In the genomic region with DNA sequence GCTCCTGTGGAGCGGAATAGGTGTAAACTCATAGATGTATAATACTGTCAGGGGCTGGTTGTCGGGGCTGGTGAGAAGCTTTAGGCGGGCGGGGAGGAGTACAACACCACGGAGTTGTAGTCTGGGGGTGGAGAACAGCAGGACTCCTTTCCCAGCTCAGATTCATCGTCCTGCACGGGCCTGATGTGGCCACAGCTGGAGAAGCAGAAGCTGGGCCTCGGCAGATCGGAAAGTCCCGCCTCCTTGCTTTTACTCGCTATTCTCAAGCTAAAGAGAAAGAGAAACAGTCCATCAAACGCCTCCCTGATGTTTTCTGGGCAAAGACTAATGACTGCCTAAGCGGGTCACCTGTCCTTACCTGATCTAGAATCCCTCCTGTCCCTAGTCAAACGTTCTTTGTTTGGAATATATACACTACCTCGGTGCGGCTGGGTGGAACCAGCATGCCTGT, we compare ENCODE assay signal across 8 mouse cellular contexts.
DNase-seq lines count a peak whose midpoint lies in the region; ATAC-seq lines count a peak whose summit lies in the region.

No protein-coding gene starts in this region.

- H3K27me3 ChIP-seq in forebrain, embryonic 10.5 days (ENCODE audit: poor library complexity, severe bottlenecking), result no peaks in the 10 kb centered on the region
- no peaks in the 10 kb centered on the region for H3K27me3 ChIP-seq in forebrain, embryonic 16.5 days (replicated peaks; ENCODE audit: control insufficient read depth, insufficient read depth, low read length)

- WGBS in forebrain, embryonic 10.5 days, result 22% methylated on average over 16 of the region's 16 CpGs
- 23% methylated on average over 16 of the region's 16 CpGs for WGBS in forebrain, embryonic 16.5 days

- H3K4me1 ChIP-seq in forebrain, embryonic 10.5 days, result peaks cover 12% of the 10 kb centered on the region
- no peaks in the 10 kb centered on the region for H3K4me1 ChIP-seq in forebrain, embryonic 16.5 days (replicated peaks; ENCODE audit: control insufficient read depth, insufficient read depth, low read length)

- H3K36me3 ChIP-seq in forebrain, embryonic 10.5 days (replicated peaks), result no peaks in the 10 kb centered on the region
- no peaks in the 10 kb centered on the region for H3K36me3 ChIP-seq in forebrain, embryonic 16.5 days (ENCODE audit: control insufficient read depth, insufficient read depth)

- H3K27ac ChIP-seq in forebrain, embryonic 10.5 days, result no peak overlapping the region
- no peak overlapping the region for H3K27ac ChIP-seq in forebrain, embryonic 16.5 days (ENCODE audit: low read length)

- H3K4me3 ChIP-seq in forebrain, embryonic 10.5 days, result peak overlapping the region; percentile 37
- no peak overlapping the region for H3K4me3 ChIP-seq in forebrain, embryonic 16.5 days (replicated peaks; ENCODE audit: low read length)

- no peak overlapping the region for H3K9ac ChIP-seq in forebrain, embryonic 16.5 days (replicated peaks; ENCODE audit: low read depth, low read length)

- no peak overlapping the region for H3K4me2 ChIP-seq in forebrain, embryonic 16.5 days (ENCODE audit: low read length)

- no peak for ATAC-seq in forebrain, embryonic 16.5 days
- ATAC-seq in erythroblast, adult 5-6 weeks (replicated peaks; ENCODE audit: low FRiP score, poor library complexity, severe bottlenecking), result no peak

- DNase-seq in forebrain, embryonic 10.5 days (ENCODE audit: extremely low spot score, low spot score), result no peak
- DNase-seq in thymus, postnatal 14 days, result peak; percentile 20
- no peak for DNase-seq in thymus, postnatal 0 days (ENCODE audit: low spot score)
- peak; percentile 18 for DNase-seq in lung, postnatal 10 days
- no peak for DNase-seq in cerebellum, postnatal 4 days (ENCODE audit: low spot score in 2 of 2)
- no peak for DNase-seq in cerebellum, adult 11 months

- H3K9me3 ChIP-seq in forebrain, embryonic 10.5 days, result no peaks in the 10 kb centered on the region
- no peaks in the 10 kb centered on the region for H3K9me3 ChIP-seq in forebrain, embryonic 16.5 days (ENCODE audit: control insufficient read depth, low read length)

Comparison
In these comparisons a context has a peak if more than half of its experiments do, and no peak if none do; other contexts are left out.
1. DNase-seq: peak in thymus, postnatal 14 days (single experiment) and lung, postnatal 10 days (single experiment); none in forebrain, embryonic 10.5 days (single experiment), thymus, postnatal 0 days (single experiment), cerebellum, postnatal 4 days (0 of 2) and cerebellum, adult 11 months (single experiment).